Mouse (Mus musculus) kidney, adult 9 months (tissue): ENCODE data around the gene Btla.

ENCODE experiments used
- DNase-seq: peaks from one replicate; pipeline ENCODE4 v3.0.0; 2022

Btla gene

DNA sequence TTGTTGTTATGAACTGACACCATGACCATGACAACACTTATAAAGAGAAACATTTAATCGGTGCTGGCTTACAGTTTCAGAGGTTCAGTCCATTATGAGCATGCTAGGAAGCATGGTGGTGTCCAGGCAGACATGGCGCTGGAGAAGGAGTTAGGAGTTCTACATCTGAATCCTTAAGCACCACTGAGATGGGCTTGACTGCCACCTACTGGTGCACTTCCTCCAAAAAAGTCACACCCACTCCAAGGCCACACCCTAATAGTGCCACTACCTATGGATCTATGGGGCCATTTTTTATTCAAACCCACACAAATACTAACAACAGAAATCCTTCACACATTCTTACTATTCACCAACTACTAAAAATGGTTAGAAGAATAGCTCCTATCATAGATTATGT is 35.5 kb downstream of the Btla start:
- no peak for DNase-seq

DNA sequence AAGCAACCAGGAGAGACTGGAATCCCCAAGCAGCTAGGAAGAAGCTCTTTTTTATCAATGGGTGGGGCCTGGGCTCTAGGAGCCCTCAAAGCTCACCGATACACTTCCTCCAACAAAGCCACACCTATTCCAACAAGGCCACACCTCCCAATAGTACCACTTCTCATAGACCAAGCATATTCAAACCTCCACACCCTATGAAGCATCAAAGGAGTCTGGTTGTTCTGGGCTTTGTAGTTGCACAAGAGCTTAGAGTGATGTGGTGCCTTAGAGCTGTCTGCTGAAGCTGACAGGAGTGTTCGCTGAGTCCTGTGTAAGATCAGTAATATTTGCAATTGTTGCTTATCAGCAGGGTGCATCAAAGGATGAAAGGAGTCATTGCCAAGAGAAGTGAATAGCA is 37.2 kb downstream of the Btla start:
- no peak for DNase-seq

DNA sequence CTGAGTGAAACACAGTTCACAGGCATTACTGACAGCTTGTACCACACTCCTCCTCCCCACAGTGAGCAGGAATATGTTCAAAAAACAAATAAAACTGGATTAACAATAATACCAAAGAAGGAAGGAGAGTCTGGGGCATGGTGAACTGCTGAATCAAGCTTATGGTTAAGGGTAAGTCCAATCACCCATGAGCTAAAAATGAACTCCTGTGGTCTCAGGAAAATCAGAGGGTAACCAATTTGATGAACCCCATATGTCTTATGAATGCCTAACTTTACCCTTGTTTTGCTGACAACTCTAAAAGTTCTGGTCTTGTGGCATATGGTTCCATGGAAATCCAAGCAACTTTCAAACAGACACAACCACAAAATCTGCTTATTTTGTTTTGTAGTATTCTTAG is 37.9 kb downstream of the Btla start:
- no peak for DNase-seq

DNA sequence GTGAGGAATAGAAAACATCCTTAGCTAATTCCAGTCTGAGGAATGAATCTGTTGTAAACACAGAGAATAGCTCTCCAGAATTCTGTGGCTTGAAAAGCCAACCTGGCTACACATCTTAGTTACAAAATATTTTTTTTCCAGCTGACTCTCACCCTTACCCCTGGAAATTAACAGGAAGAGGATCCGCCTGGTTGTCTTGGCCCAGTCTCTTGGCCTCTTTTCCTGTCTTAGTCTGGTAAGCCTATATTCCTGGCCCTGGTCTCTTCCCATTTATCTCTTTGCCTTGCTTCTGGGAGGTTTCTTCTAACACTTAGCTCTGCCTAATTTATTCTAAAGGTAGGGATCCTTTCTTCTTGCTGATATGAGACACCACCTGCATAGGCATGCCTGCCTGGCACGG is 45.8 kb downstream of the Btla start:
- DNase-seq = no peak

DNA sequence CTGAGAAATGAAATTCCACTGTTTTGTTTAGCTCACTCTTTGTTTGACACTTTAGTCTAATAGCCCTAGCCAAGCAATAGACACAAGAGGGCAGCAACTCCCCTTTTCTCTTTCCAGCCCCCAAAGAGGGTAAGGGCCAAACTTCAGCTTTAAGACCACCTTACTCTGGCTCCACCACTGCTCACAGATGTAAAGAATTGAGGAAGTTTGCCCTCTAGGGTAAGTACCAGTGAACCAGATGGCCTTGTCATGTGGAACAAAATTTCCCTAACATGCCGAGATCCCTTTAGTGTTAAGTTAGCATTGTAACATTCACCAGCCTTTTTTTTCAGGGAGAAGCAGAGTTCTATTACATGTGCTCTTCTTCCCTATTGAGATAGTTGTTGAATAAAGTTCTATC is 59.0 kb downstream of the Btla start:
- DNase-seq = peak; percentile 27

DNA sequence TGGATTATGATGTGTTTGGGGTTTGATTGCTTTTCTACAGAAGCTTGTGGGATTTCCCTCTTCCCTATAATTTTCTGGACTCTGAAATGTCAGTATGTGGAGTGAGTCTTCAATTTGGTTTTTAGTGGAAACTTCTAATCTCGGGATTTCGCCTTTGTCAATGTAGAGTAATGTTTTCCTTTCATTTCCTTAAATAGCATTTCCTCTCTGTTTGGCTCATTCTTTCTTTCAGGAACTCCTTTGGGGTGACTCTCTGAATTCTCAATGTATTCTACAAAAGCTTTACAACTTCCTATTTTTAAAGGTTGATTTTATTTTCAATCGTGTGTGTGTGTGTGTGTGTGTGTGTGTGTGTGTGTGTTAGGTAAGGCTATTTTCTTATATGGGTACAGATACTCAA is 73.7 kb downstream of the Btla start:
- DNase-seq = no peak
